Mouse (Mus musculus): ENCODE measurements at regions not wholly inside any gene's neighbourhood (a gene's known extent, or its start where the extent isn't known, plus 50 kb on each side); places are given as distances from the start of the nearest gene placed in this dataset.

GRCm38 (mm10) chr1:4656883-4657282, 150.8 kb upstream of the Gm37988 start:
- TF ChIP-seq ZC3H11A (IDR thresholded peaks at IDR 0.05; ENCODE audit: borderline replicate concordance, low read depth, low read length) (no peak), ZNF384 (IDR thresholded peaks at IDR 0.05; ENCODE audit: low read depth, low read length) (no peak), CHD2 (IDR thresholded peaks at IDR 0.05; ENCODE audit: low read depth, low read length) (no peak), HCFC1 (IDR thresholded peaks at IDR 0.05; ENCODE audit: borderline replicate concordance, insufficient read depth, low read length) (no peak), MAFK (IDR thresholded peaks at IDR 0.05; ENCODE audit: insufficient read depth, low read depth, low read length) (no peak)
